Mouse (Mus musculus) heart, embryonic 12.5 days (tissue): ENCODE data around the gene Golph3. TPM values are rescaled to one million over a fixed set of nuclear protein-coding genes. Genes with fewer than 3 reads are reported as not detected.

Experiments used
- ATAC-seq: fragments of 200-750 bp; cut with Nextera tagmentation; 2 replicates; pipeline ENCODE4 v1.8.0; 2017; ENCODE audit warnings: moderate TSS enrichment, moderate library complexity; ENCODE audit not compliant: insufficient number of reproducible peaks, low FRiP score
- H3K27ac ChIP-seq: fragments of 300-500 bp; sonication (generic); 2 replicates; pipeline ENCODE4 v1.5.1; 2016; ENCODE audit warnings: mild to moderate bottlenecking, moderate library complexity; ENCODE audit not compliant: poor library complexity, severe bottlenecking
- H3K27me3 ChIP-seq: fragments of 300-500 bp; sonication (generic); replicated peaks from 2 replicates; pipeline ENCODE4 v1.6.1; 2016; ENCODE audit warnings: mild to moderate bottlenecking, moderate library complexity
- H3K36me3 ChIP-seq: fragments of 300-500 bp; sonication (generic); 2 replicates; pipeline ENCODE4 v1.6.1; 2016; ENCODE audit warnings: mild to moderate bottlenecking, moderate library complexity
- H3K4me1 ChIP-seq: fragments of 300-500 bp; sonication (generic); replicated peaks from 2 replicates; pipeline ENCODE4 v1.6.1; 2016; ENCODE audit warnings: mild to moderate bottlenecking
- H3K4me2 ChIP-seq: fragments of 300-500 bp; sonication (generic); 2 replicates; pipeline ENCODE4 v1.6.1; 2016; ENCODE audit warnings: mild to moderate bottlenecking, moderate library complexity
- H3K4me3 ChIP-seq: fragments of 300-500 bp; sonication (generic); 2 replicates; pipeline ENCODE4 v1.5.1; 2016; ENCODE audit warnings: mild to moderate bottlenecking
- H3K9ac ChIP-seq: fragments of 300-500 bp; sonication (generic); 2 replicates; pipeline ENCODE4 v1.6.1; 2016; ENCODE audit warnings: mild to moderate bottlenecking, moderate library complexity
- H3K9me3 ChIP-seq: fragments of 300-500 bp; sonication (generic); replicated peaks from 2 replicates; pipeline ENCODE4 v1.6.1; 2016; ENCODE audit warnings: mild to moderate bottlenecking, moderate library complexity
- WGBS: fragments of 180-500 bp; shearing (Covaris S2); methylation state at CpG from one replicate; pipeline ENCODE4 v1.1.7; 2016; 5-methylcytosine and 5-hydroxymethylcytosine counted together
- polyA plus RNA-seq: library from polyadenylated mRNA; unstranded; fragments of >200 nt; fragmentation: Nextera tagmentation; extraction: Ambion mirVana; gene quantifications from 2 replicates; pipeline ENCODE4 v1.2.1, GENCODE M21; 2016

Golph3 gene
- 92.2 and 92.5 TPM in 2 replicates for polyA plus RNA-seq

GRCm38 (mm10) chr15:12321091-12321787 is at the start of gene Golph3:
Golph3 (plus strand) TSS chr15:12321450.
- Histone ChIP-seq H3K27me3 (no peaks in the 10 kb centered on the region), H3K36me3 (peaks cover 6% of the 10 kb centered on the region; the same call in 1 of the 2 replicates), H3K4me3 (peak within 1 kb of the TSS; percentile 98), H3K4me1 (peaks cover 30% of the 10 kb centered on the region), H3K4me2 (peak within 1 kb of the TSS; percentile 79), H3K9me3 (no peaks in the 10 kb centered on the region), H3K9ac (peak within 1 kb of the TSS; percentile 99), H3K27ac (peak within 1 kb of the TSS; percentile 96)
- ATAC-seq, result peak; percentile 92
- under 1% methylated on average over 74 of the region's 74 CpGs for WGBS

GRCm38 (mm10) chr15:12273325-12274052 is 47.8 kb upstream of the Golph3 start:
- no peak overlapping the region for H3K27ac ChIP-seq
- no peaks in the 10 kb centered on the region for H3K27me3 ChIP-seq
- H3K36me3 ChIP-seq, result peaks cover 24% of the 10 kb centered on the region
- no peak overlapping the region for H3K4me2 ChIP-seq
- H3K4me1 ChIP-seq, result 0 out of 2 replicates have a peak, but pooled peaks cover 3% of the 10 kb centered on the region
- 79% methylated on average over 12 of the region's 12 CpGs for WGBS
- H3K9me3 ChIP-seq, result no peaks in the 10 kb centered on the region
- H3K4me3 ChIP-seq, result no peak overlapping the region
- H3K9ac ChIP-seq, result no peak overlapping the region
- ATAC-seq, result 0 out of 2 replicates have a peak, but pooled peaks have one; percentile 25

DNA sequence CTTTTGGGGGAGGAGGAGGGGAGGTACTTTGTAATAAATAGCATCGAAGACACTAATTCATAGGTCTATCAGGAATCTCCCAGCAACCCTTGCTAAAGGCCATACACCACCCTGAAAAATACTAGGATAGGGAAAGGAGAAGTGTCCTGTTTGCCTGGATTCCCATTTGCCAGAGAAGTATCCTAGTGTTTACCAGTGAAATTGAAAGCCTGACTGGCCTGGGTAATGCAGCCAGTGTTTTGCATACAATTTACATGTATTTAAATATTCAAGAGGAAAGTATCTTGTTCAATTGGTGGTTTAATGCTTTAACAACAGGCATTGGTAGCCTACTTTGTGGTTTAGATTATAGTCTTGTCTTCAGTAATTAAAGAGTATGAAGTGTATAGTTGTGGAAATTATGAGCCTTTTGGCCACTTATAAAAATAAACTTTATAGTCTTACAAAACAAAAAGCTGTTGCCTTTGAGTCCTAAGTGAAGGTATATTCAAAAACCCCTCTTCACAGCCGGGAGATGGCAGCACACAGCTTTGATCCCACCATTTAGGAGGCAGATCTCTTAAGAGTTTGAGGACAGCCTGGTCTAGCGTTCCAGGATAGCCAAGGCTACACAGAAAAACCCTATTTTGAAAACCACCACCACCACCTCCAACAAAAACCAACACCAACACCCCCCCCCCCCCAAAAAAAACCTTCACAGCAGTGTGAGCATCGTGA is 47.0 kb upstream of the Golph3 start:
- no peak overlapping the region for H3K9ac ChIP-seq
- no peak overlapping the region for H3K27ac ChIP-seq
- no peaks in the 10 kb centered on the region for H3K9me3 ChIP-seq
- no peak for ATAC-seq
- no peak overlapping the region for H3K4me3 ChIP-seq
- H3K36me3 ChIP-seq, result peaks cover 17% of the 10 kb centered on the region
- H3K27me3 ChIP-seq, result no peaks in the 10 kb centered on the region
- 58% methylated on average over 4 of the region's 4 CpGs for WGBS
- H3K4me2 ChIP-seq, result no peak overlapping the region
- H3K4me1 ChIP-seq, result 0 out of 2 replicates have a peak, but pooled peaks cover 3% of the 10 kb centered on the region

- no peak overlapping the region for H3K4me3 ChIP-seq
- H3K9me3 ChIP-seq, result no peaks in the 10 kb centered on the region
- H3K9ac ChIP-seq, result no peak overlapping the region
- H3K36me3 ChIP-seq, result peaks cover 8% of the 10 kb centered on the region
- no peak overlapping the region for H3K4me2 ChIP-seq
- ATAC-seq, result no peak
- H3K27ac ChIP-seq, result no peak overlapping the region
- 0 out of 2 replicates have a peak, but pooled peaks cover 3% of the 10 kb centered on the region for H3K4me1 ChIP-seq
- no peaks in the 10 kb centered on the region for H3K27me3 ChIP-seq
- WGBS, result 71% methylated on average over 4 of the region's 4 CpGs
Observed at GRCm38 (mm10) chr15:12275091-12275623, 46.1 kb upstream of the Golph3 start.

DNA sequence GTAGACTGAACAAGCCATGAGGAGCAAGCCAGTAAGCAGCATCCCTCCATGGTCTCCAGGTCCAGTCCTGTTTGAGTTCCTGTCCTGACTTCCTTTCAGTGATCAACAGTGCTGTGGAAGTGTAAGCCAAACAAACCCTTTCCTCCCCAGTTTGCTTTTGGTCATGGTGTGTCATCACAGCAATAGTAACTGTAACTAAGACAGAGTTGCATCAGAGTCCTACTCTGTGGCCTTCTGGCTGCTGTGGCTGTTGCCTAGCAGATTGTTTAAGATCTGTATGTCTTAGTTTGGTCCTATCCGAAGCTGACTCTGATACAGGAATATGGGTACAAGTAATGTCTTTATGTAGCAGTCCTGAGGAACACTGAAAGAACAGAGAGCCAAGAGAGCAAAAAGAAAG is 41.4 kb upstream of the Golph3 start:
- H3K36me3 ChIP-seq, result no peaks in the 10 kb centered on the region
- no peak overlapping the region for H3K4me2 ChIP-seq
- ATAC-seq, result no peak
- H3K4me1 ChIP-seq, result 0 out of 2 replicates have a peak, but pooled peaks cover 3% of the 10 kb centered on the region
- no peak overlapping the region for H3K27ac ChIP-seq
- no peak overlapping the region for H3K4me3 ChIP-seq
- no peak overlapping the region for H3K9ac ChIP-seq
- no peaks in the 10 kb centered on the region for H3K27me3 ChIP-seq
- WGBS, result 79% methylated on average over 1 of the region's 1 CpGs
- no peaks in the 10 kb centered on the region; the same call in 1 of the 2 replicates for H3K9me3 ChIP-seq

- ATAC-seq, result no peak
- Histone ChIP-seq H3K4me1 (0 out of 2 replicates have a peak, but pooled peaks cover 3% of the 10 kb centered on the region), H3K36me3 (no peaks in the 10 kb centered on the region), H3K9ac (no peak overlapping the region), H3K27ac (no peak overlapping the region), H3K4me3 (no peak overlapping the region), H3K9me3 (peaks cover 6% of the 10 kb centered on the region; the same call in 1 of the 2 replicates), H3K27me3 (no peaks in the 10 kb centered on the region), H3K4me2 (no peak overlapping the region)
- 61% methylated on average over 6 of the region's 6 CpGs for WGBS
Observed at GRCm38 (mm10) chr15:12284794-12285534, 36.3 kb upstream of the Golph3 start.

GRCm38 (mm10) chr15:12285535-12285809 is 35.8 kb upstream of the Golph3 start:
- 0 out of 2 replicates have a peak, but pooled peaks cover 3% of the 10 kb centered on the region for H3K4me1 ChIP-seq
- no peak overlapping the region for H3K9ac ChIP-seq
- no peak overlapping the region for H3K27ac ChIP-seq

GRCm38 (mm10) chr15:12290330-12290729 is 30.9 kb upstream of the Golph3 start:
- WGBS, result 78% methylated on average over 7 of the region's 7 CpGs
- Histone ChIP-seq H3K27ac (no peak overlapping the region), H3K27me3 (no peaks in the 10 kb centered on the region), H3K36me3 (no peaks in the 10 kb centered on the region), H3K9ac (no peak overlapping the region), H3K4me1 (no peaks in the 10 kb centered on the region), H3K4me2 (no peak overlapping the region), H3K9me3 (0 out of 2 replicates have a peak, but pooled peaks cover 6% of the 10 kb centered on the region), H3K4me3 (no peak overlapping the region)
- no peak for ATAC-seq

More at GRCm38 (mm10) chr15:12285535-12285809, 35.8 kb upstream of the Golph3 start:
- H3K27me3 ChIP-seq, result no peaks in the 10 kb centered on the region
- H3K4me3 ChIP-seq, result no peak overlapping the region
- no peak for ATAC-seq
- H3K36me3 ChIP-seq, result no peaks in the 10 kb centered on the region
- no peak overlapping the region for H3K4me2 ChIP-seq
- WGBS, result 65% methylated on average over 5 of the region's 5 CpGs
- H3K9me3 ChIP-seq, result peaks cover 6% of the 10 kb centered on the region; the same call in 1 of the 2 replicates

GRCm38 (mm10) chr15:12291757-12292156 is 29.5 kb upstream of the Golph3 start:
- H3K9ac ChIP-seq, result no peak overlapping the region
- WGBS, result 75% methylated on average over 2 of the region's 2 CpGs
- no peaks in the 10 kb centered on the region for H3K27me3 ChIP-seq
- no peak overlapping the region for H3K4me2 ChIP-seq
- 0 out of 2 replicates have a peak, but pooled peaks cover 6% of the 10 kb centered on the region for H3K9me3 ChIP-seq
- no peak overlapping the region for H3K27ac ChIP-seq
- no peak overlapping the region for H3K4me3 ChIP-seq
- no peak for ATAC-seq
- no peaks in the 10 kb centered on the region for H3K36me3 ChIP-seq
- no peaks in the 10 kb centered on the region for H3K4me1 ChIP-seq

- no peak for ATAC-seq
- Histone ChIP-seq H3K4me2 (no peak overlapping the region), H3K27me3 (no peaks in the 10 kb centered on the region), H3K9me3 (no peaks in the 10 kb centered on the region), H3K9ac (no peak overlapping the region), H3K4me1 (no peaks in the 10 kb centered on the region), H3K36me3 (no peaks in the 10 kb centered on the region), H3K4me3 (no peak overlapping the region), H3K27ac (no peak overlapping the region)
- WGBS, result 54% methylated on average over 2 of the region's 2 CpGs
Observed at GRCm38 (mm10) chr15:12296228-12296627, 25.0 kb upstream of the Golph3 start.
